7 mouse cellular contexts compared by ENCODE assay signal in genomic region chr2:94179030-94179407, GRCm38 (mm10). TPM values are rescaled to one million over a fixed set of nuclear protein-coding genes. Genes with fewer than 3 reads are reported as not detected.
A peak's percentile ranks its signal among the peaks of the same experiment; 100 is the strongest.
DNase-seq lines count a peak whose midpoint lies in the region; ATAC-seq and TF ChIP-seq lines count a peak whose summit lies in the region.

No protein-coding gene starts in this region.

- TF ChIP-seq CTCF in lung, embryonic 14.5 days (IDR thresholded peaks at IDR 0.05; ENCODE audit: low read depth), result no peak

- no peak for DNase-seq in lung, embryonic 14.5 days
- DNase-seq in lung, postnatal 25 days (ENCODE audit: low spot score), result no peak
- no peak for DNase-seq in forebrain, embryonic 14.5 days (ENCODE audit: low spot score)
- DNase-seq in liver, embryonic 13.5 days, result no peak
- no peak for DNase-seq in frontal cortex, postnatal 36 days (ENCODE audit: low spot score in 2 of 2)
- no peak for DNase-seq in adrenal gland, postnatal 4 days (ENCODE audit: low spot score in 2 of 2)

- H3K9ac ChIP-seq in lung, embryonic 14.5 days, result no peak overlapping the region
- H3K9ac ChIP-seq in forebrain, embryonic 14.5 days (ENCODE audit: low read length), result no peak overlapping the region
- no peak overlapping the region; the same call in 1 of the 2 replicates for H3K9ac ChIP-seq in liver, embryonic 13.5 days
- H3K9ac ChIP-seq in stomach, embryonic 16.5 days (ENCODE audit: low read length), result peak overlapping the region; percentile 93; the same call in 1 of the 2 replicates

- no peaks in the 10 kb centered on the region for H3K4me1 ChIP-seq in lung, embryonic 14.5 days (ENCODE audit: insufficient read depth)
- peaks cover 6% of the 10 kb centered on the region; the same call in 1 of the 2 replicates for H3K4me1 ChIP-seq in forebrain, embryonic 14.5 days (ENCODE audit: control insufficient read depth, insufficient read depth, low read length)
- H3K4me1 ChIP-seq in liver, embryonic 13.5 days (replicated peaks), result peaks cover 14% of the 10 kb centered on the region
- 0 out of 2 replicates have a peak, but pooled peaks cover 3% of the 10 kb centered on the region for H3K4me1 ChIP-seq in stomach, embryonic 16.5 days (ENCODE audit: control insufficient read depth, insufficient read depth, low read length)

- H3K4me2 ChIP-seq in lung, embryonic 14.5 days, result peak overlapping the region; percentile 84
- peak overlapping the region; percentile 87; the same call in 1 of the 2 replicates for H3K4me2 ChIP-seq in forebrain, embryonic 14.5 days (ENCODE audit: low read length)
- H3K4me2 ChIP-seq in liver, embryonic 13.5 days, result peak overlapping the region; percentile 71
- H3K4me2 ChIP-seq in stomach, embryonic 16.5 days (ENCODE audit: low read depth, low read length), result peak overlapping the region; percentile 35; the same call in 1 of the 2 replicates

- no peaks in the 10 kb centered on the region for H3K36me3 ChIP-seq in lung, embryonic 14.5 days (ENCODE audit: insufficient read depth)
- H3K36me3 ChIP-seq in forebrain, embryonic 14.5 days (ENCODE audit: control insufficient read depth, insufficient read depth, low read length), result no peaks in the 10 kb centered on the region
- no peaks in the 10 kb centered on the region for H3K36me3 ChIP-seq in liver, embryonic 13.5 days
- H3K36me3 ChIP-seq in stomach, embryonic 16.5 days (ENCODE audit: control insufficient read depth, insufficient read depth, low read length), result no peaks in the 10 kb centered on the region

- peak overlapping the region; percentile 96 for H3K4me3 ChIP-seq in lung, embryonic 14.5 days (ENCODE audit: low read depth, low read length)
- peak overlapping the region; percentile 63; the same call in 1 of the 2 replicates for H3K4me3 ChIP-seq in forebrain, embryonic 14.5 days (ENCODE audit: low read depth, low read length)
- H3K4me3 ChIP-seq in liver, embryonic 13.5 days (replicated peaks), result peak overlapping the region; percentile 91
- peak overlapping the region; percentile 81 for H3K4me3 ChIP-seq in stomach, embryonic 16.5 days (replicated peaks; ENCODE audit: low read length)

- 0 out of 2 replicates have a peak, but pooled peaks cover 4% of the 10 kb centered on the region for H3K27me3 ChIP-seq in lung, embryonic 14.5 days (ENCODE audit: insufficient read depth, low read length)
- H3K27me3 ChIP-seq in forebrain, embryonic 14.5 days (replicated peaks; ENCODE audit: control insufficient read depth, insufficient read depth, low read length), result no peaks in the 10 kb centered on the region
- peaks cover 13% of the 10 kb centered on the region for H3K27me3 ChIP-seq in liver, embryonic 13.5 days
- peaks cover 3% of the 10 kb centered on the region; the same call in 1 of the 2 replicates for H3K27me3 ChIP-seq in stomach, embryonic 16.5 days (ENCODE audit: control insufficient read depth, insufficient read depth, low read length)

- peak; percentile 63 for ATAC-seq in lung, embryonic 14.5 days (ENCODE audit: insufficient read depth)
- peak; percentile 65 for ATAC-seq in forebrain, embryonic 14.5 days
- ATAC-seq in liver, embryonic 13.5 days (ENCODE audit: low read depth), result peak; percentile 8; the same call in 1 of the 2 replicates
- peak; percentile 35; the same call in 1 of the 2 replicates for ATAC-seq in stomach, embryonic 16.5 days (ENCODE audit: insufficient read depth, low FRiP score)

- no peaks in the 10 kb centered on the region for H3K9me3 ChIP-seq in lung, embryonic 14.5 days (ENCODE audit: low read depth, low read length)
- H3K9me3 ChIP-seq in forebrain, embryonic 14.5 days (replicated peaks; ENCODE audit: control insufficient read depth, low read length), result no peaks in the 10 kb centered on the region
- H3K9me3 ChIP-seq in liver, embryonic 13.5 days (replicated peaks), result no peaks in the 10 kb centered on the region
- no peaks in the 10 kb centered on the region for H3K9me3 ChIP-seq in stomach, embryonic 16.5 days (replicated peaks; ENCODE audit: control insufficient read depth, low read length)

- no peak overlapping the region for H3K27ac ChIP-seq in lung, embryonic 14.5 days (ENCODE audit: low read depth)
- H3K27ac ChIP-seq in forebrain, embryonic 14.5 days (ENCODE audit: low read depth, low read length), result no peak overlapping the region
- H3K27ac ChIP-seq in liver, embryonic 13.5 days, result no peak overlapping the region
- no peak overlapping the region for H3K27ac ChIP-seq in stomach, embryonic 16.5 days (ENCODE audit: low read length)

- 0% methylated on average over 3 of the region's 3 CpGs for WGBS in lung, embryonic 14.5 days
- WGBS in forebrain, embryonic 14.5 days, result 0% methylated on average over 3 of the region's 3 CpGs
- under 1% methylated on average over 3 of the region's 3 CpGs for whole genome bisulfite sequencing in liver, embryonic 13.5 days (ENCODE audit: insufficient replicate concordance)
- under 1% methylated on average over 3 of the region's 3 CpGs for WGBS in stomach, embryonic 16.5 days

RNA-seq across cellular contexts. Expression of gene Hsd17b12, which starts 21.3 kb away (rescaled TPM):
- 127 and 128 TPM in 2 replicates for polyA plus RNA-seq in lung, embryonic 14.5 days (2014; fragmentation: Nextera tagmentation; extraction: Ambion mirVana)
- 129 and 143 TPM in 2 replicates for polyA plus RNA-seq in forebrain, embryonic 14.5 days (2014; fragmentation: Nextera tagmentation; extraction: Ambion mirVana)
- 69.2 and 75.1 TPM in 2 replicates for polyA plus RNA-seq in liver, embryonic 13.5 days (2015; fragmentation: Nextera tagmentation; extraction: Ambion mirVana)
- polyA plus RNA-seq in stomach, embryonic 16.5 days (2015; fragmentation: Nextera tagmentation; extraction: Ambion mirVana), result 139 and 158 TPM in 2 replicates
- total RNA-seq in adrenal gland, postnatal 4 days (2021), result 10 to 100 TPM; 87.0 to 95.3 TPM

Comparison
In these comparisons a context has a peak if more than half of its experiments do, and no peak if none do; other contexts are left out.
1. ATAC-seq: peak in every context shown above with its lines; median percentile 65 in forebrain, embryonic 14.5 days; 63 in lung, embryonic 14.5 days; 35 in stomach, embryonic 16.5 days; 8 in liver, embryonic 13.5 days.
2. H3K4me2 ChIP-seq: peak in every context shown above with its lines; median percentile 87 in forebrain, embryonic 14.5 days; 84 in lung, embryonic 14.5 days; 71 in liver, embryonic 13.5 days; 35 in stomach, embryonic 16.5 days.